Comparison of ENCODE assay signal across 8 mouse cellular contexts in genomic region chr5:34659686-34660590, GRCm38 (mm10). TPM values are rescaled to one million over a fixed set of nuclear protein-coding genes. Genes with fewer than 3 reads are reported as not detected.
DNase-seq lines count a peak whose midpoint lies in the region; ATAC-seq and TF ChIP-seq lines count a peak whose summit lies in the region.

TSS of gene Nop14 (minus strand) at chr5:34660148.
TSS of gene Grk4 (plus strand) at chr5:34660379.

- DNase-seq in ES-E14 (ENCODE audit: low read depth, low spot score) = peak; percentile 97
- peak; percentile 99 for DNase-seq in cerebellum, adult 11-12 months
- peak; percentile 99 for DNase-seq in heart, postnatal 25 days (ENCODE audit: low spot score)
- peak; percentile 99 to 100 for DNase-seq in layer of hippocampus, adult 18-20 months (ENCODE audit: low spot score in 2 of 2)
- peak; percentile 97 for DNase-seq in lung, adult 2 months
- peak; percentile 98 to 100 for DNase-seq in thymus, adult 18-20 months

- H3K4me1 ChIP-seq in ES-E14 (ENCODE audit: control insufficient read depth in 2 of 2, insufficient read depth in 2 of 2, low read length in 2 of 2, poor library complexity in 1 of 2) = no peaks in the 10 kb centered on the region; a peak in 1 of 4 replicates
- H3K4me1 ChIP-seq in forebrain, embryonic 15.5 days = peaks cover 15% of the 10 kb centered on the region
- peaks cover 4% of the 10 kb centered on the region; the same call in 1 of the 2 replicates for H3K4me1 ChIP-seq in lung, adult 2 months (ENCODE audit: control insufficient read depth, insufficient read depth, low read length)

- peak within 1 kb of the TSS; percentile 95 for H3K9ac ChIP-seq in ES-E14 (ENCODE audit: insufficient read depth, low read depth, low read length, poor library complexity, severe bottlenecking)
- H3K9ac ChIP-seq in forebrain, embryonic 15.5 days (replicated peaks) = peak within 1 kb of the TSS; percentile 68

- H3K9me3 ChIP-seq in ES-E14 (ENCODE audit: control insufficient read depth, insufficient read depth, low read depth, low read length) = no peaks in the 10 kb centered on the region
- H3K9me3 ChIP-seq in forebrain, embryonic 15.5 days = no peaks in the 10 kb centered on the region

- no peaks in the 10 kb centered on the region for H3K27me3 ChIP-seq in forebrain, embryonic 15.5 days

- peak; percentile 100 for ATAC-seq in forebrain, embryonic 15.5 days (replicated peaks)
- peak; percentile 96 for ATAC-seq in neutrophil, adult 5-6 weeks (ENCODE audit: extremely low read depth, insufficient number of reproducible peaks, low FRiP score, poor library complexity, severe bottlenecking)

- peak; percentile 51; the same call in 1 of the 2 replicates for TF ChIP-seq CTCF in lung, adult 2 months (IDR thresholded peaks at IDR 0.05; ENCODE audit: insufficient read depth, low read length)

- intact Hi-C loops in heart, postnatal 25 days (cut with DNase I) = loop anchor here (5.0 to 10.0 kb wide), 4 partner anchors 102 to 878 kb away; partner anchors contain the start of genes Hgfac, Htt and Letm1

- H3K36me3 ChIP-seq in ES-E14 (ENCODE audit: control insufficient read depth, insufficient read depth, low read length, poor library complexity, severe bottlenecking) = peaks cover 19% of the 10 kb centered on the region
- H3K36me3 ChIP-seq in forebrain, embryonic 15.5 days = peaks cover 20% of the 10 kb centered on the region

- peak within 1 kb of the TSS; percentile 60 for H3K4me2 ChIP-seq in forebrain, embryonic 15.5 days (replicated peaks)

- TF ChIP-seq POLR2A in lung, adult 2 months (IDR thresholded peaks at IDR 0.05; ENCODE audit: borderline replicate concordance, extremely low read depth, low read depth, low read length) = peak; percentile 91; the same call in 1 of the 2 replicates

- H3K4me3 ChIP-seq in ES-E14 (ENCODE audit: insufficient read depth in 1 of 2, low read depth in 1 of 2, low read length in 2 of 2, poor library complexity in 1 of 2, severe bottlenecking in 1 of 2) = peak within 1 kb of the TSS; percentile 79 to 94
- H3K4me3 ChIP-seq in forebrain, embryonic 15.5 days = peak within 1 kb of the TSS; percentile 77
- peak within 1 kb of the TSS; percentile 73 for H3K4me3 ChIP-seq in lung, adult 2 months (replicated peaks; ENCODE audit: extremely low read depth, low read depth, low read length)

- peak within 1 kb of the TSS; percentile 65; the same call in 1 of the 2 replicates for H3K27ac ChIP-seq in ES-E14 (ENCODE audit: insufficient read depth, low read depth, low read length, poor library complexity, severe bottlenecking)
- peak within 1 kb of the TSS; percentile 92 for H3K27ac ChIP-seq in forebrain, embryonic 15.5 days (replicated peaks)

- WGBS in forebrain, embryonic 15.5 days = under 1% methylated on average over 60 of the region's 60 CpGs
- WGBS in lung, adult 2 months = under 1% methylated on average over 60 of the region's 60 CpGs

- in situ Hi-C loops in ES-E14 (cut with MboI; ENCODE audit: low sequenced_read_pairs in 2 of 2, unreplicated experiment in 2 of 2) = no loop called here

TF ChIP-seq in ES-E14, 5 proteins besides CTCF, POLR2A, EP300 and RAD21:
- peak; percentile 100 for TF ChIP-seq HCFC1 (IDR thresholded peaks at IDR 0.05; ENCODE audit: borderline replicate concordance, insufficient read depth, low read length)
- TF ChIP-seq CHD2 (IDR thresholded peaks at IDR 0.05; ENCODE audit: low read depth, low read length) = peak; percentile 98
- TF ChIP-seq ZC3H11A (IDR thresholded peaks at IDR 0.05; ENCODE audit: borderline replicate concordance, low read depth, low read length) = no peak
- TF ChIP-seq MAFK (IDR thresholded peaks at IDR 0.05; ENCODE audit: insufficient read depth, low read depth, low read length) = no peak
- TF ChIP-seq ZNF384 (IDR thresholded peaks at IDR 0.05; ENCODE audit: low read depth, low read length) = no peak

RNA-seq across cellular contexts. Expression of gene Nop14, which starts in this region (rescaled TPM):
- 60.4 and 78.5 TPM in 2 replicates for total RNA-seq in ES-E14 (2012; rRNA removed)
- 21.9 TPM in 2 replicates for polyA plus RNA-seq in forebrain, embryonic 15.5 days (2015; fragmentation: Nextera tagmentation; extraction: Ambion mirVana)
- total RNA-seq in heart, postnatal 25 days (2021) = 1 to 10 TPM; 9.1 to 9.3 TPM
- 10 to 100 TPM; 15.9 to 16.0 TPM for total RNA-seq in layer of hippocampus, adult 18-20 months (2021)
- 9.5 and 13.5 TPM in 2 replicates for polyA plus RNA-seq in lung, adult 2 months (2012; rRNA removed)
- 33.3 and 36.9 TPM in 2 replicates for total RNA-seq in neutrophil, adult 5-6 weeks (2017)

RNA-seq across cellular contexts. Expression of gene Grk4, which starts in this region (rescaled TPM):
- total RNA-seq in ES-E14 (2012; rRNA removed) = 0.45 and 0.53 TPM in 2 replicates
- polyA plus RNA-seq in forebrain, embryonic 15.5 days (2015; fragmentation: Nextera tagmentation; extraction: Ambion mirVana) = 2.2 and 2.3 TPM in 2 replicates
- under 1 TPM; 0.55 to 0.67 TPM for total RNA-seq in heart, postnatal 25 days (2021)
- total RNA-seq in layer of hippocampus, adult 18-20 months (2021) = 1 to 10 TPM; 5.3 to 5.6 TPM
- 1.6 and 2.2 TPM in 2 replicates for polyA plus RNA-seq in lung, adult 2 months (2012; rRNA removed)
- total RNA-seq in neutrophil, adult 5-6 weeks (2017) = 9.9 and 11.8 TPM in 2 replicates

Comparison
In these comparisons a context has a peak if more than half of its experiments do, and no peak if none do; other contexts are left out.
1. Peak in every context shown above with its lines: DNase-seq, ATAC-seq, H3K4me3 ChIP-seq and H3K27ac ChIP-seq.